Mouse (Mus musculus) layer of hippocampus, adult 11-12 months (tissue): Measurements from ENCODE around the gene Dpy30.
"Not testable (repeated sequence)": the region's sequence is repeated elsewhere in the genome, so short reads cannot be mapped to it uniquely, and the experiment has no call there.

Source experiments
- DNase-seq: peaks from one replicate; pipeline ENCODE4 v3.0.0; 2022; ENCODE audit warnings: low spot score

The Dpy30 gene

DNA sequence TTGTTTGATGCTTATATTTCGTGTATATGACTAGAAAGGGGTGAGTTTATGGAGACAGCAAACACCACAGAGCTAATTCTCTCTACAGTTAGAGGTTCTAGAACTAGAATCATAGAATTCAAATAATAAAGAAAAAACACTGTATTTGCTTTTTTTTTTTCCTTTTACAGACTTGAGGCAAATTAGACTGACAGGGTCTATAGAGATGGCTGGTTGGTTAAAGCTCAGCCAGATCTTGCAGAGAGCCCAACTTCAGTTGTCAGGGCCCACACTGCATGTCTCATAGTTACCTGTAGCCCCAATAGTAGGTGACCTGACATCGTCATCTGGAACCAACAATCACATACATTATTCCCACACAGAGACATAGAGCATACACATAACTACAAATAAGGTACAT lies at the start of gene Dpy30:
TSS of gene Dpy30 (minus strand) at position 101 of the 400 bp plus-strand sequence.
- no peak for DNase-seq

DNA sequence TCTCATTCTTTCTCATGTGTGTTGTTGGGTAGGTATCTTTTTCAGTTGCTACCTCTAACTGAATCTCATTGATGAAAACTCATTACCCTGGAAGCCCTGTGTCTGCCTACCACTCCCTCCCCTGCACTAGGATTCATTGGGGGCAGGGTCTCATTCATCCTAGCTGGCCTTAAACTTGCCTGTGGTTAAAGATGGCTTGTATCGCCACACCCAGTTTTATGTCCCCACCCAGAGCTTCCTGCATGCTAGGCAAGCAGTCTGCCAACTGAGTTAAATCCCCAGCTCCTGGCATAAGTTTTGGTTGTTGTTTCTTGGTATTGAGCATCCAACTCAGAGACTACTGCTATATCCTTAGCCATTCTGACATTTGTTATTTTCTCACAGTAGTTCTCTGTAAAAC lies 39.8 kb upstream of the Dpy30 start:
- no peak for DNase-seq

DNA sequence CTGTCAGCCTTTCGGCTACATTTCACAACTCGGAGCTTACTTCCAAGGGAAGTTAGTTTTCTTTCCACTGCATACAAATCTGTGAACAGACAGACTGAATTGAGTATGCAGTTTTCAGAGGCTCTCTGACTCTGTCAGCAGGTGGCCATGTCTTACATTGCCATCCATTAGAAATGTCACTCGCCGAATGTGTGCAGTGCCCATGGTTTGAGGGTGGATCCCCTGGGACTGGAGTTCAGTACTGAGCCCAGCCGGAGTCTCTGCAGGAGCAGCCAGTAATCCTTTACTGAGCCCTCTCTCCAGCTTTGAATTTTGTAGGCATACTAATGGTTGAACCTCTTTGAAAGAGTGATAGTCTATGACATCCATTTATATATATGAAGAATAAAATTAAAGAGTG lies 17.4 kb upstream of the Dpy30 start:
- DNase-seq: no peak

DNA sequence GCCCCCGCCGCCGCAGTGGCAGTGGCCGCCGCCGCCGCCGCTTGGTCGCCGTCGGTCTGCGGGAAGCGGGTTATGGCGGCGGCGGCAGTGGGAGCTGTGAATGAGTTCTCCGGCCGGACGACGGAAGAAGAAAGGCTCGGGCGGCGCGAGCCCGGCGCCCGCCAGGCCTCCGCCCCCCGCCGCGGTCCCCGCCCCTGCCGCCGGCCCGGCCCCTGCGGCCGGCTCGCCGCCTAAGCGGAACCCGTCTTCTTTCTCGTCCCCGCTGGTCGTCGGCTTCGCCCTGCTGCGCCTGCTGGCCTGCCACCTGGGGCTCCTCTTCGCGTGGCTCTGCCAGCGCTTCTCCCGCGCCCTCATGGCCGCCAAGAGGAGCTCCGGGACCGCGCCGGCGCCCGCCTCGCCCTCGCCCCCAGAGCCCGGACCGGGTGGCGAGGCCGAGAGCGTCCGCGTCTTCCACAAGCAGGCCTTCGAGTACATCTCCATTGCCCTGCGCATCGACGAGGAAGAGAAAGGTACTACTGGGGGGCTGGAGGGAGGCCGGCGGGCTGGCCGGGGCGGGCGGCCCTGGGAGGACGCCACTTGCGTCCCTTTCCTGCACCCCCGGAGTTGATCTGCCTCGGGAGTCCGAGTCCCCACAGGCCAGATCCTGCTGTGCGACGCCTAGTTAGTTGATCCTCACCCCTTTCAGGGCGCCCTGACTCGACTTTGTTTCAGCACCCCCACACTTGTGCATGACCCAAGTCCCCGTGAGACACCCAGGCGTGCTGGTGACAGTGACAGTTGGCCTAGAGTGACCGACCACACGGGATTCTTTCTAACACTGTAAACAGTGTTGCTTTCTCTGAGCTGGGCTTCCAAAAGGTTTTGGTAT lies 15.4 kb upstream of the Dpy30 start, which contains the start of gene Spast:
TSS of gene Spast (plus strand) at position 51 of the 868 bp plus-strand sequence.
- DNase-seq: peak; percentile 59

DNA sequence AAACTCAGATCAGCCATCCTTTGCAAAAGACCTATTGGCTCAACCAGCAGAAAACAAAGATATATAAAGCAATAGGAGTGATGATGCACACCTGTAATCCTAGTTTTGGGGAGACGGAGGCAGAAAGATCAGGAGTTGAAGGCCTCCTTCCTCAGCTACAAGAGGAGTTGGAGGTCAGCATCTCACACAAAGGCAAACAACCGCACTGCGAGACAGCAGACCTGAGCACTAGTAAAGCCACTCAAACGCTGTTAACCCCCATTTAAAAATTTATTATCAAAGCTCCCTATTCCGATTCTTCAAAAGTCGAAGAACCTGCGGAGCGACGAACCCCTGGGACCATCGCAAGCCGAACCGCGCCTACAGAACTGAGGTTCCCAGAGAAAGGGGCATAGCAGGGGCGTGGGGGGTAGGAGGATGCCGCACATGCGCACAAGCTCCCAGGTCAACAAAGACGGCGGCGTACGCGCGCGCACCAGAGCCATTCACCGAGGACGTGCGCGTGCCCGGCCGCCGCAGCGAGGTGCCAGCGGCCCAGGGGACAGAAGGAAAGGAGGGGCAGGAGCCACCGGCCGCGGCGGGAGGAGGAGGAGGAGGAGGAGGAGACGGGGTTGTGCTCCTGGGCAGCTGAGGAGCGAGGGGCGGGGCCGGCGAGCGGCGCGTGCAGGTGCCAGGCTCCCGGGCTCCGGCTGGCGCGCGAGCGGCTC lies 14.6 kb upstream of the Dpy30 start:
- peak; percentile 94 for DNase-seq

DNA sequence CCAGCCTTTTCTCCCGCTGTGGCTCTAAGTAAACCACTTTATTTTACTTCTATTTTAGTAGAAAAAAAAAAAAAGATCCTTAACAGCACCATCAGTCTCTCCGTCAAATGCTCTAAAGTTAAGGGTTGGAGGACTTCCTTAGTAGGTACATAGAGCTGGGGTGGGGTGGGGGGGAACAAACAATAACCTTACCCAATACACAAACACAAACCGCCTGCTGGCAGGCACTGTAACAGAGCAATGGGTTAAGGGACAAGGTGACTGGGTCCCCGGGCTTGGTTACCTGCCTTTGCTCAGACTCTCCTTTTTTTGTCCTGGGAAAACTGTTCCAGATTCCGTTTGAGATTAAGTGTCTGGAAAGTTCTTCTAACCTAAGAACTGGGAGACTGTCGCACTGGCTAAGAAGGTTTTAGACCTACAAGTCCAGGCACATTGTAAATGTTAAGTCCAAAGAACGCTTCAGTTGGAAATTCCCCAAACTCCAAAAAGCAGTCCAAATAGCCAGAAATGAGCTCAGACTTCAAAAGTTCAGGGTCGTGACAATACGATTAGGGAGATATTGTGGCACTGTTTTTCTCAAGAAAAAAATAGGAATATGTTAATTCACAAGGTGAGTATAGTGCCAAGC lies 7.4 kb upstream of the Dpy30 start:
- DNase-seq: no peak

DNA sequence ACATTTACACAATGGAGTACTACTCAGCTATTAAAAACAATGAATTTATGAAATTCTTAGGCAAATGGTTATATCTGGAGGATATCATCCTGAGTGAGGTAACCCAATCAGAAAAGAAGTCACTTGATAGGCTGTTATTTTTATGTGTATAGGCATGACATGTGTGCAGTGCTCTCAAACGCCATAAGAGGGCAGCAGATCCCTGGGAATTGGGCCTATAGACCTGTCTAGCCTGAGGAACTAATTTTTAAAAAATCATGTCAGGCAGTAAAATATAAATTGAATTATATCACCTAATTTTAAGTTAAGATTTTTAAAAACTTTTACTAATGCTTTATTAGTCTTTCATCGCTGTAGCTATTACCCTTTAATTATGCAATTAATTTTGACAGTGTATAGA lies 4.4 kb upstream of the Dpy30 start:
- DNase-seq: not testable (repeated sequence)

DNA sequence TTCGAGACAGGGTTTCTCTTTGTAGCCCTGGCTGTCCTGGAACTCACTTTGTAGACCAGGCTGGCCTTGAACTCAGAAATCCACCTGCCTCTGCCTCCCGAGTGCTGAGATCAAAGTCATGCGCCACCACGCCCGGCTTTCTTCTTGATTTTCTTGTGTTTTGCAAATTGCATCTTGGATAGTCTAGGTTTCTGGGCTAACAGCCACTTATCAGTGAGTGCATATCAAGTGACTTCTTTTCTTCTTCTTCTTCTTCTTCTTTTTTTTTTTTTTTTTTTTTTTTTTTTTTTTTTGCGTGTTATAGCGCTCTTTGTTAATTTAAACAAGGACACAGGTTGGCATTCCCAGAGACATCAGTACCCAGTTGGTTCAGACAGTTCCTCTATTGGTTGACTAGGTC lies 3.5 kb upstream of the Dpy30 start:
- DNase-seq: not testable (repeated sequence)

DNA sequence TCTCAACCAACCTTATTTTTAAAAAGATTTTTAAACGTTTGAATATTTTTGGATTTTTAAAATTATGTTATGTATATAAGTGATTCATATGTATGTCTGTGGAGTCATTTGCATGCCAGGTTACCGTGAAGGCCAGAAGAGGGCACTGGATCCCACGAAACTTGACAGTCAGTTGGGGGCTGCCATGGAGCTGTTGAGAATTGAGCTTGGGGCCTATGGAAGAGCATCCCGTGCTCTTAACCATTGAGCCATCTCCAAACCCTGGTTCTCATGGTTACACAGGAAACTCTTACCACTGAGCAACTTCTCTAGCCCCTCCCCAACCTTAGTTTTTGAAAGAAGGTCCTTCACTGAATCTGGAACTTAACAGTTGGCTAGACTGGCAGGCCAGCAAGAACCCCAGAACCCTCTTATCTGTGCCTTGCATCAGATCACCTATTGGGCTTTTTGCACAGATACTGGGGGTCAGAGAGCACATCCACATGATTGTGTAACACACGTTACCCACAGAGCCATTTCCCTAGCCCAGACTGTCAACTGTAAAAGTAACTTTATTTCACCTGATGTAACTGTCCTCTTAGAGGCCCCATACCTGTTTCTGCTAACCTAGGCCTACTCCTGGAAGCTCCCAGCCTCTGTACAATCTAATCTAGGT lies 1.2 kb downstream of the Dpy30 start:
- no peak for DNase-seq

DNA sequence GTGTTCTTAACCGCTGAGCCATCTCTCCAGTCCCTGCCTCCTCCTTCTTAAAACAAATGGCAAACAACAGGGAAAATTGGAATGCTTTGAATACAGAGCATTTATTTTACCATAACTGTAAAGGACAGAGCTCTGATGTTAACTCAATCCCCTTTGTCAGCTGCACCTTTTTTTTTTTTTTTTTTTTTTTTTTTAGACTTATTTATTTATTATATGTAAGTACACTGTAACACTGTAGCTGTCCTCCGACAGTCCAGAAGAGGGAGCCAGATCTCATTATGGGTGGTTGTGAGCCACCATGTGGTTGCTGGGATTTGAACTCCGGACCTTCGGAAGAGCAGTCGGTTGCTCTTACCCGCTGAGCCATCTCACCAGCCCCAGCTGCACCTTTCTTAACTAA lies 5.0 kb downstream of the Dpy30 start:
- no peak for DNase-seq

DNA sequence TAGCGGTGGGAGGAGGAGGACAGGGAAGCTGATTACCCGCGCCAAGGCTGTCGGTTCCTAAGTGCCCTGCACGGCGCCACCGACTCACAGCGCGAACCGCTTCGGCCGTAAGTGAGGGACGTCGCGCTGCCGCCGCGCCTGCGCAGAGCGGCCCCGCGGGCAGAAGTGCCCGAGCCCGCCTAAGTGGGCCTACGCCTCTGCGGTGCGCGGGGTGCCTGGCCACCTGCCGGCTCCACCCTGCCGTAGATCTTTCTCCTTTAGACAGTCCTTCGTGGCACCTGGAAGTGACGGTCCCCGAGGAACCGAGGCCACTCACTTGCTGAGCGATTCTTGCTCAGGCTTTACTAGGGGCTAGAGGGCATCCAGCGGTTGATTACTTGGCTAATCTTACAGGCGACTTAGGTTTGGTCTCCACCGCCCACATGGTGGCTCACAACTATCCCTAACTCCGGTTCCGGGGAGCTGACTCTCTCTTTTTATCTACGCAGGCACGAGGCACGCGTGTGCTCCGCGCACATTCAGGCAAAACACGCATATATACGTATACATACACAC lies 7.4 kb downstream of the Dpy30 start:
- DNase-seq: peak; percentile 88

DNA sequence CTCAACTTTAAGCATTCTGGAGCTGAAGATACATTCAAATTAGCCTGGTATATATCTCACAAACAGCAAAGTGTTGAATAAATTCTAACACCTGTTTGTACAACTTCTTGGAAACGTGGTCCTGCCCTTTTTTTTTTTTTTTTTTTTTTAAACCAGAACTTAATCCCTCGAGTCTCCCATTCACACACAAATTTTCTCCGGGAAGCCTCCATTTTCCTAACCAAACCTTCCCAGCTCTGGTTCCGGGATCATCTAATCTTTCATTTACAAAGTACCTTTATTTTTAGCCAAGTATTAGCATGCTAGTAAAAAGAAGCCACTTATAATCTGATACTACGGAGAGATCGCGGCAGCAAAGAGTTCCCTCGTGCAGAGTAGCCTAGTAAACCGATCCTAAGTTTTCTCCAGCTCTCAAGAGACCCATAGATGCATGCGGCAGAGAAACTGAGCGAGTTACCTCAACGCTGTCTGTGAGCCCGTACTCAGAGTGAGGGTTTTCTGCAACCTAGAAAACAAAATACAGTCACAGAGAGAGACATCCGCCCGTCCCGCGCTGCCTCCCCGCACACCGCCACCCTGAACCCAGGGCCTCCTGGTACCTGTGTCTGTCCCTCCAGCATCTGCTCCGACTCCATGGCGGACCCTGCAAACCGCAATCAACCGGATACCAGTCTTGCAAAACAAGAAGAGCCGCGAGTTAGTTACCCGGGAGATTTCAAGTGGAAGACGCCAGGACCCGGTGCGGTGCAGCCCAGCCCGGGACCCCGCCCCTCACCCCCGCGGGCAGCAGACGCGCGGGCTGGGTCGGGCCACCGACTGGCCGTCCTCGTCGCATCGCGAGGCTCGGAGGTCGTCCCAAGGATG lies 8.1 kb downstream of the Dpy30 start:
- DNase-seq: no peak

DNA sequence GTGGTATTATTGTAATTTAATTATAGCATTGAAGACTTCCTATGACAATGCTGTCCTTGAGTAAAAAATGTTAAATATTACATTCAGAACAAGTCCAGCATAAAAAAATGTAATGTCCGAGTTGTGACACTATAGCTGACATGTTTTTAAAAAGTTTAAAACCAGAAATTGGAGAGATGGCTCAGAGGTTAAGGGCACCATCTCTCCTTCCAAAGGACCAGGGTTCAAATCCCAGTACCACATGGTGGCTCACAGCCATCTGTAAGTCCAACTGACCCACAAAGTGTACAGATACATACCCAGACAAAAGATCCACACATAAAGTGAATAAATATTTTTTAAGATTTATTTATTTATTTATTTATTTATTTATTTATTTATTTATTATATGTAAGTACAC lies 17.7 kb downstream of the Dpy30 start:
- DNase-seq: no peak

DNA sequence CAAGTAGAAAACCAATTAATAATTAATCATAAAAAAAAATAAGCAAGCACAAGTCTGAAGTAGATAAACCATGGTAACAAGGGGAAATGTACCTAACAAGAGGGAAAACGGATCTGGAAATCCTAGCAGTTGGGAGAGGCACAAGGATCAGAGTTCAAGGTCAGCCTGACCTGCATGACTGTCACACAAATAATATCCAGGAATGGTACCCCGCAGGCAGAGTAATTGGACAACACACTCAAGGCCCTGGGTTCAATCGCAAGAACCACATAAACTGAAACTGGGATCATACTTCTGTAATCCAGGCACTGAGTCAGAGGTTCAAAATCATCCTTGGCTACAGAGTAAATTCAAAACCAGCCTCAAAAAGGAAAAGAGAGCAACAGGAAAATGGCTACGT lies 18.1 kb downstream of the Dpy30 start:
- no peak for DNase-seq

DNA sequence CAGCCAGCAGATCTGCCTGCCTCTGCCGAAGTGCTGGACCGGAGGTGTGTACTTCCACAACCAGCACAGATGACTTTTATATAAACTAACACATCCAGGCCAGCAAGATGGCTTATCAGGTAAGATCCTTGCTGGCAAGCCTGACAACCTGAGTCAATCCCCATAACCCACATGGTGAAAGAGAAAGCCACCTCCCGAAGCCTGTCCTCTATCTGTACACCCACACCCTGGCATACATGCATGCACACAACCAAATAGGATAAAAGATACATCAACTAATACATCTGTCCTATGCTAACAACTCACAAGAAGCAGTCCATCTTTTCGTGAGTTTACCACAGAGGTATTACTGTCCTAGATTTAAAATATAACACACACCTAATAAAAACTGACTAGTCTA lies 19.7 kb downstream of the Dpy30 start:
- no peak for DNase-seq

DNA sequence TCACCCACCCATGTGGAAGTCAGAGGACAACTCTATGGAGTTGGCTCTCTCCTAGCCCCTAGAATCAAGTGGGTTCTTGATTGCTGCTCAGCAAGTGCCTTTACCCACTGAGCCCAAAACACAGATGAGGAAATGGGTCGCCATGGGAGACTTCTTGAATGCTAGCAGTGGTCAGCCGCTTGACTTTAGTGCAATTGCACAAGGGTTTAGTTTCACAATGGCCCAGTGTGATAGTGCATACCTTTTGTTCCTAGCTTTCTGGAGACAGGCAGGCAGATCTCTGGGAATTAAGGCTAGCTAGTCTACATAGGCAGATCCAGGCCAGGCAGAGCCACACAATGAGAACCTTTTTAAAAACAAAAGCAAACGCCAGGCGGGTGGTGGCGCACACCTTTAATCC lies 23.7 kb downstream of the Dpy30 start:
- DNase-seq: no peak

DNA sequence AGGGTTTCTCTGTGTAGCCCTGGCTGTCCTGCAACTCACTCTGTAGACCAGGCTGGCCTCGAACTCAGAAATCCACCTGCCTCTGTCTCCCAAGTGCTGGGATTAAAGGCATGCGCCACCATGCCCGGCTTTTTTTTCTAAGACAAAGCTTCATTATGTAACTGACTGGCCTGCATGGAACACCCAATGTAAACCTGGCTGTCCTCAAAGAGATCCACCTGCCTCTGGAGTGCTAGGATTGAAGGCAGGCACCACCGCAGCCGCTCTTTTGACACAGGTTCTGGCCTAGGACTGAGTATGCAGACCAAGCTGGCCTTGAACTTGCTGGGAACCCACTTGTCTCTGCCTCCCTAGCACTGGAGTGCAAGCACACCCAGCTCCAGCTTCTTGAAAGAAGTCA lies 26.8 kb downstream of the Dpy30 start:
- not testable (repeated sequence) for DNase-seq

DNA sequence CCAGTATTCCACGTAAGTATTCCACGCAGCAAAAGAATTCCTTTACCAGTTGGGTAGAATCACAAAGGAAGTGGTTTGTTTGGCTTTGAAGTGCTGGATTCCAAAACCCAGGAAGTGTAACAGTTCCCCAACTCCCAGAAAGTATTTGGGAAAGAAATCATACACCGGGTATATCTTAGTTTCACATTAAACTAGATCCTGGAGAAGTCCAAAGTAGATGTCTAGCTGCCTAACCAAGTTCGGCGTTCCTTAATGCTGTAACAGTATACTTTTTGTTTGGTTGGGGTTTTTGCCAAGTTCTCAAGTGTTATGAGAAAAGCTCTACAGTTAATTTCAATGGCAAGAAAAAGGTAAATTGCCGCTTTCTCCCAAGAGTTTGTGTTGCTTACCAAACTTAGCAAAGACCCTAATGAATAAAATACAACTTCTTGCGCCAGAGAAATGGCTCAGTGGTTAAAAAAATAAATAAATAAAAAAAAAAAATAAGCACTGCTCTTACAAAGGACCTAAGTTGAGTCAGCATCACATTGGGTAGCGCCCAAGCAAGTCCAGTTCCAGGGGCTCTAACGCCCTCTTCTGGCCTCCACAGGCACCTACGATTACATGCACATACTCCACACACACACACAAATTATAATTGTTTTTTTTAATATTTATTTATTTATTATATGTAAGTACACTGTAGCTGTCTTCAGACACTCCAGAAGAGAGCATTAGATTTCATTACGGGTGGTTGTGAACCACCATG lies 27.5 kb downstream of the Dpy30 start:
- no peak for DNase-seq

DNA sequence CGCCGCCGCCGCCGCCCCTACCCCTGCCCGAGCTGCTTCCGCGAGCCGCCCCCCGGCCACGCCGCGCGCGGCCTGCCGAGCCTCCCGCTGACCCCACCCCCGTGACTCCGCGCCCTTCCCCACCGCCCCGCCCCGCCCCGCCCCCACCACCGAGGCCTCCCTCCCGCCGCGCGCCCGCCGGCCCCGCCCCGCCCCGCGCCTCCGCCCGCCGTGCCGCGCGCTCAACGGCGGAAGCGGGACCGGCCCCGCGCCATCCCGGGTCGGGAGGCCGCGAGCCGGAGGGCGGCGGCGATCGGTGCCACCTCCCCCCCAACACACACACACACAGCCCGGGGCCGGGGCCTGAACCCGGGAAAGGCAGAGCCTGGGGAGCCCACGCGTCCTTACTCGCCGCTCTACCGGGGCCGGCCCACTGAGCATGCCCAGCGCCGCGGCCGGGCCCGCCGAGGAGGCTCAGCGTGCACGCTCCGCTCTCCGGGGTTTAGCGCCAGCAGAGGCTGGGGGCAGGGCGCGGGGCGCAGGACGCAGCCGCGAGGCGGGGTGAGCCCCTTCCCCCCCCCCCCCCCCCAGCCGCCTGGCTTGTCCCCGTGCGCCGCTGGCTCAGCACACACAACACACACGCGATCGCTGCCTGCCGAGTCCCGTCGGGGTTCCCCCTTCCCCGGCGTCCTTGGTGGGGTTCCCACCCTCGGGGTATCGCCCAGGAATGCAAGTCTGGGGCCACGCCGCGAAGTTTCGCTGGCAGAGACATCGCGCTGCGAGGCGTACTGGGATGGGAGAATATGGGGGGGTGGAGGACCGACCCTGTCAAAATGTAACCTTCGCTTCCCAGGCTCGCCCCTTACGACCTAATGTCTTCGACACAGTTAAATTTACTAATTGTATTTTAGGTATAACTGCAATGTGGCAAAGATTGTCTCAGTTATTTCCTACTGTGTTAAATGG lies 28.4 kb downstream of the Dpy30 start, which contains the start of gene Memo1:
TSS of gene Memo1 (minus strand) at position 496 of the 945 bp plus-strand sequence.
- peak; percentile 82 for DNase-seq
